Mouse (Mus musculus): Measurements from ENCODE around the gene Nlrp9c. TPM values are rescaled to one million over a fixed set of nuclear protein-coding genes. Genes with fewer than 3 reads are reported as not detected.
"Not testable (repeated sequence)": the region's sequence is repeated elsewhere in the genome, so short reads cannot be mapped to it uniquely, and the experiment has no call there.

The Nlrp9c gene
- polyA plus RNA-seq (2015; fragmentation: Nextera tagmentation; extraction: Ambion mirVana) = 0.06 TPM in 1 of 2 replicates, not detected in the other

- not testable (repeated sequence) for ATAC-seq (ENCODE audit: low FRiP score, low TSS enrichment); H3K9ac ChIP-seq (ENCODE audit: low read length); H3K4me2 ChIP-seq (replicated peaks; ENCODE audit: low read depth); H3K27me3 ChIP-seq (ENCODE audit: control insufficient read depth, insufficient read depth, low read length); H3K9me3 ChIP-seq (ENCODE audit: control insufficient read depth, low read length); H3K4me1 ChIP-seq (replicated peaks; ENCODE audit: control insufficient read depth, insufficient read depth); H3K36me3 ChIP-seq (ENCODE audit: control insufficient read depth, insufficient read depth, low read length); DNase-seq (ENCODE audit: low spot score); H3K4me3 ChIP-seq (ENCODE audit: low read depth, low read length); H3K27ac ChIP-seq (replicated peaks)
- 66% methylated on average over 2 of the region's 2 CpGs for WGBS
Measured at GRCm38 (mm10) chr7:26403600-26403999, at the start of gene Nlrp9c. Nlrp9c (minus strand) TSS chr7:26403700.

DNA sequence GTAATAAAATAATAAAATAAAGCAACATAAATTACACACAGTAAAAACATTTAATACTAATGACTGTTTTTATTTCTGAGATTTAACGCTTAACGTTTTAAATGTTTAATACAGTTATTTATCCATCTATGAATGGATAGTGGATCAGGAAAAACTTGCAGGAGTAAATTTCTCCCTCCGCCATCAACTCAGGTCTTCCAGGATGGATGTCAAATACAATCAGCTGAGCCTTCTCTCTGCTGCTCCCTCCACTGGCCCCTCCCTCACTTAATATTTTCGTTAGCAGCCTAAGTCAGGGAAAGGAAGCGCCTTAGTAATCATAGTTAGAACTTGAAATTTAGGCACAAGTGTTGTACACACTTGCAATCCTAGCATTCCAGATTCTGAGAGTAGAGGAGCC is 31.3 kb upstream of the Nlrp9c start, which contains the start of gene Nlrp4a:
TSS of gene Nlrp4a (plus strand) at position 301 of the 400 bp plus-strand sequence.
- DNase-seq (ENCODE audit: low spot score) (no peak), ATAC-seq (ENCODE audit: low FRiP score, low TSS enrichment) (no peak)
- Histone ChIP-seq H3K9ac (ENCODE audit: low read length) (no peak within 1 kb of the TSS), H3K4me1 (replicated peaks; ENCODE audit: control insufficient read depth, insufficient read depth) (no peaks in the 10 kb centered on the region), H3K27me3 (ENCODE audit: control insufficient read depth, insufficient read depth, low read length) (no peaks in the 10 kb centered on the region), H3K4me2 (replicated peaks; ENCODE audit: low read depth) (no peak within 1 kb of the TSS), H3K9me3 (ENCODE audit: control insufficient read depth, low read length) (no peaks in the 10 kb centered on the region), H3K27ac (replicated peaks) (no peak within 1 kb of the TSS), H3K4me3 (ENCODE audit: low read depth, low read length) (no peak within 1 kb of the TSS), H3K36me3 (ENCODE audit: control insufficient read depth, insufficient read depth, low read length) (no peaks in the 10 kb centered on the region)
- TF ChIP-seq CTCF (IDR thresholded peaks at IDR 0.05; ENCODE audit: low read depth) = no peak
- no peak for TF ChIP-seq EP300 (optimal IDR thresholded peaks at IDR 0.05)
- 82% methylated on average over 5 of the region's 5 CpGs for WGBS

GRCm38 (mm10) chr7:26391811-26392210 is 11.7 kb downstream of the Nlrp9c start:
- not testable (repeated sequence) for H3K27me3 ChIP-seq (ENCODE audit: control insufficient read depth, insufficient read depth, low read length); H3K9ac ChIP-seq (ENCODE audit: low read length); DNase-seq (ENCODE audit: low spot score); H3K4me3 ChIP-seq (ENCODE audit: low read depth, low read length); H3K36me3 ChIP-seq (ENCODE audit: control insufficient read depth, insufficient read depth, low read length); ATAC-seq (ENCODE audit: low FRiP score, low TSS enrichment); H3K4me1 ChIP-seq (replicated peaks; ENCODE audit: control insufficient read depth, insufficient read depth); H3K4me2 ChIP-seq (replicated peaks; ENCODE audit: low read depth); H3K27ac ChIP-seq (replicated peaks); H3K9me3 ChIP-seq (ENCODE audit: control insufficient read depth, low read length)
- WGBS = 79% methylated on average over 6 of the region's 6 CpGs

DNA sequence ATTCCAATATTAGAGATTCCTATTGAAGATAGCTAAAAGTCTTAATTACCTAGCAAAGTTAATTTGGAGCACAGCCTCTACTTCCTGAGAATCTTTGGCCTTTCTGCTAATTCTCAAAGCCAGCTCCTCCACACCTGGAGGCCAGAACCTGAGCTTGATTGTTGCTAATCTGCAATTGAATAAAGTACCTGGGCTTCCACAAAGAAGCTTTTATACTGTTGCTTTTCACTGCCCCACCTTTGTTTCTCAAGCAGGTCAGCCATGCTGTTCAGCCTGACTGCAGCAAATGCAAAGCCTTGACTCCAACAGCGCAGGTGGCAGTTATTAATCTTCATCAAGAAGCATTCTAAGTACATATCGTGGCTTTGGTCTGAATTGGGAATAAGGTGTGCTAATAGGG is 12.4 kb downstream of the Nlrp9c start:
- not testable (repeated sequence) for H3K27ac ChIP-seq (replicated peaks); ATAC-seq (ENCODE audit: low FRiP score, low TSS enrichment); DNase-seq (ENCODE audit: low spot score); H3K4me3 ChIP-seq (ENCODE audit: low read depth, low read length); H3K27me3 ChIP-seq (ENCODE audit: control insufficient read depth, insufficient read depth, low read length); H3K36me3 ChIP-seq (ENCODE audit: control insufficient read depth, insufficient read depth, low read length); H3K9me3 ChIP-seq (ENCODE audit: control insufficient read depth, low read length); H3K4me2 ChIP-seq (replicated peaks; ENCODE audit: low read depth); H3K9ac ChIP-seq (ENCODE audit: low read length); H3K4me1 ChIP-seq (replicated peaks; ENCODE audit: control insufficient read depth, insufficient read depth)
- WGBS = 62% methylated on average over 2 of the region's 2 CpGs

GRCm38 (mm10) chr7:26386691-26387090 is 16.8 kb downstream of the Nlrp9c start:
- H3K4me1 ChIP-seq (replicated peaks; ENCODE audit: control insufficient read depth, insufficient read depth); H3K27me3 ChIP-seq (ENCODE audit: control insufficient read depth, insufficient read depth, low read length); ATAC-seq (ENCODE audit: low FRiP score, low TSS enrichment); H3K36me3 ChIP-seq (ENCODE audit: control insufficient read depth, insufficient read depth, low read length); H3K9ac ChIP-seq (ENCODE audit: low read length); H3K27ac ChIP-seq (replicated peaks); H3K9me3 ChIP-seq (ENCODE audit: control insufficient read depth, low read length); H3K4me2 ChIP-seq (replicated peaks; ENCODE audit: low read depth); DNase-seq (ENCODE audit: low spot score); H3K4me3 ChIP-seq (ENCODE audit: low read depth, low read length): not testable (repeated sequence)
- 79% methylated on average over 5 of the region's 5 CpGs for WGBS

- H3K27ac ChIP-seq (replicated peaks) = no peak overlapping the region
- 97% methylated on average over 1 of the region's 1 CpGs for WGBS
- H3K4me1 ChIP-seq (replicated peaks; ENCODE audit: control insufficient read depth, insufficient read depth) = no peaks in the 10 kb centered on the region
- ATAC-seq (ENCODE audit: low FRiP score, low TSS enrichment) (no peak), DNase-seq (ENCODE audit: low spot score) (no peak)
- TF ChIP-seq CTCF (IDR thresholded peaks at IDR 0.05; ENCODE audit: low read depth) (no peak), EP300 (optimal IDR thresholded peaks at IDR 0.05) (no peak)
- no peaks in the 10 kb centered on the region for H3K36me3 ChIP-seq (ENCODE audit: control insufficient read depth, insufficient read depth, low read length)
- H3K27me3 ChIP-seq (ENCODE audit: control insufficient read depth, insufficient read depth, low read length) = no peaks in the 10 kb centered on the region
- no peak overlapping the region for H3K9ac ChIP-seq (ENCODE audit: low read length)
- H3K4me2 ChIP-seq (replicated peaks; ENCODE audit: low read depth) = no peak overlapping the region
- no peaks in the 10 kb centered on the region for H3K9me3 ChIP-seq (ENCODE audit: control insufficient read depth, low read length)
- H3K4me3 ChIP-seq (ENCODE audit: low read depth, low read length) = no peak overlapping the region
Measured at GRCm38 (mm10) chr7:26380807-26381206, 22.7 kb downstream of the Nlrp9c start.

GRCm38 (mm10) chr7:26373221-26373620 is 30.3 kb downstream of the Nlrp9c start:
- H3K9me3 ChIP-seq (ENCODE audit: control insufficient read depth, low read length); H3K27ac ChIP-seq (replicated peaks); H3K4me2 ChIP-seq (replicated peaks; ENCODE audit: low read depth); H3K36me3 ChIP-seq (ENCODE audit: control insufficient read depth, insufficient read depth, low read length); H3K4me3 ChIP-seq (ENCODE audit: low read depth, low read length); H3K4me1 ChIP-seq (replicated peaks; ENCODE audit: control insufficient read depth, insufficient read depth); H3K27me3 ChIP-seq (ENCODE audit: control insufficient read depth, insufficient read depth, low read length); ATAC-seq (ENCODE audit: low FRiP score, low TSS enrichment); H3K9ac ChIP-seq (ENCODE audit: low read length); DNase-seq (ENCODE audit: low spot score): not testable (repeated sequence)
- WGBS = 81% methylated on average over 5 of the region's 5 CpGs

- not testable (repeated sequence) for H3K27me3 ChIP-seq (ENCODE audit: control insufficient read depth, insufficient read depth, low read length); H3K27ac ChIP-seq (replicated peaks); H3K36me3 ChIP-seq (ENCODE audit: control insufficient read depth, insufficient read depth, low read length); H3K4me1 ChIP-seq (replicated peaks; ENCODE audit: control insufficient read depth, insufficient read depth); H3K9ac ChIP-seq (ENCODE audit: low read length); H3K4me2 ChIP-seq (replicated peaks; ENCODE audit: low read depth); ATAC-seq (ENCODE audit: low FRiP score, low TSS enrichment); H3K4me3 ChIP-seq (ENCODE audit: low read depth, low read length); H3K9me3 ChIP-seq (ENCODE audit: control insufficient read depth, low read length); DNase-seq (ENCODE audit: low spot score)
- WGBS = 61% methylated on average over 4 of the region's 6 CpGs
Measured at GRCm38 (mm10) chr7:26356719-26357118, 46.8 kb downstream of the Nlrp9c start.

DNA sequence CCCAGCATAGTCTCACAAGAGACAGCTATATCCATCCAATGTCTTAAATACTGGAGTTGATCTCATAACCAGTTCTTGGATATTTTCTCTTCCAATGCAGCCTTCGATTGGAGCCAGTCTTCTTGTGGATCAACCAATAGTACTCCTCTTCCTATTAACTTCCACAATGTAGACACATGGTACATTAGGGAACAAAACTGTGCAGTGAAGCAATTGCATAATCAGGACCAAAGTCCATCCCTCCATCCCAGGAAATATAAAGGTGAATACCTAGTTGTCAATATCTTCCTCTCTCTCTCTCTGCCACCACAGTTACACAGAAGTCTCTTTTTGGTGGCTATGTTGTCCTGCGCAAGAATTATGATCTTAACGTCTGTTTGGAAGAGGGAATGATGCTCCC is 51.2 kb downstream of the Nlrp9c start:
- not testable (repeated sequence) for H3K36me3 ChIP-seq (ENCODE audit: control insufficient read depth, insufficient read depth, low read length); H3K9ac ChIP-seq (ENCODE audit: low read length); H3K27ac ChIP-seq (replicated peaks); H3K4me1 ChIP-seq (replicated peaks; ENCODE audit: control insufficient read depth, insufficient read depth); ATAC-seq (ENCODE audit: low FRiP score, low TSS enrichment); H3K9me3 ChIP-seq (ENCODE audit: control insufficient read depth, low read length); DNase-seq (ENCODE audit: low spot score); H3K4me3 ChIP-seq (ENCODE audit: low read depth, low read length); H3K27me3 ChIP-seq (ENCODE audit: control insufficient read depth, insufficient read depth, low read length); H3K4me2 ChIP-seq (replicated peaks; ENCODE audit: low read depth)
- WGBS = 78% methylated on average over 2 of the region's 3 CpGs
